Mouse (Mus musculus) right cerebral cortex, adult 2 months (tissue): ENCODE results near the gene Sowaha.

ENCODE experiments used
- DNase-seq, 2 experiments: peaks; one replicate each; pipeline ENCODE4 v3.0.0; 2021 to 2022; ENCODE audit warnings: low spot score in 2 of 2

Gene Sowaha

GRCm38 (mm10) chr11:53475620-53476019, 4.5 kb downstream of the Sowaha start:
- no peak for DNase-seq

DNA sequence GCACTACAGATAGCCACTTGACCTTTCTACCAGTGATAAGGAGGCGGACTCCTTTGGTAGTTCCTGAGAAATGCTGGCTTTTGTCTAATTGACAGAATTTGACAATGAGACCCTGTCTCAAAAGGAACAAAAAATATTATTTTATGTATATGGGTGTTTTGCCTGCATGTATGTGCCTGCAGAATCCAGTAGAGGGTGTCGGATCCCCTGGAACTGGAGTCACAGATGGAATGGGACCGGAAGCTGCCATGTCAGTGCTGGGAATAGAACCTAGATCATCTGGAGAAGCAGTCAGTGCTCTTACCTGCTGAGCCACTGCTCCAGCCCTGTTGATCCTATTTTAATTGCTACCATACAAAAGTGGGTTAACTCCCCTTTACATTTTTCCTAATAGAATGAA, 7.4 kb downstream of the Sowaha start:
- DNase-seq: no peak

GRCm38 (mm10) chr11:53469968-53470695, 9.9 kb downstream of the Sowaha start, which contains the start of gene Gm9837:
Gm9837 (minus strand) TSS chr11:53470479.
- peak; percentile 97 to 98 for DNase-seq

GRCm38 (mm10) chr11:53469294-53469967, 10.6 kb downstream of the Sowaha start:
- DNase-seq: peak; percentile 25 to 53

DNA sequence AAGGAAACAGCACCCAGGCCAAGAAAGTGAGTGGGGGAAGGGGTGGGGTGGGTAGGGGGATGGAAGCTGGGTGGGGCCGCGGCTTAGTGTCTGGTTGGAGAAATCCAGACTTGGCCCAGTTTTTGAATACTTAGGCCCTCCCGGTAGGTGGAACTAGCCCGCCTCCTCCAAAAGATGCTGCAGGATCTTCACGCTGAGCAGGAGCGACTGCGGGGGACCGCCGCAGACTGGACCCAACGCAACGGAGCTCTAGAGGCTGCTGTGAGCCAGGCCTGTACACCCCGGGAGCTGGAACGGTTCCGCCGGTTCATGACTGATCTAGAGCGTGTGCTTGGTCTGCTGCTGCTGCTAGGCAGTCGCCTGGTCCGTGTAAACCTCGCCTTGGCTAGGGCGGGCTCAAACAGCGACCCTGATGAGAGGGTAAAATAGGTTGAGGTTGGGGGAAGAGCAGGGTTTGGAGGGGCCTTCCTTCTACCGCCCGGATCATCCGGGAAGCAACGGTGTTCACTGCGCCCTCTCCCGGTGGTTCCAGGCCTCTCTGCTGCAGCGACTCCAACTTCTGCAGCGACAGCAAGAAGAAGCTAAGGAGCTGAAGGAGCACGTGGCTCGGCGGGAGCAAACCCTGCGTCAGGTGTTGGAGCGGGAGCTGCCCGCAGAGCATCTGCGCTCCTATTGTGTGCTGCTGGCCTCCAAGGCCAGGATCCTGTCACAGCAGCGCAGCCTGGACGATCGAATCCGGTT, 13.7 kb downstream of the Sowaha start:
- peak; percentile 86 to 87 for DNase-seq

GRCm38 (mm10) chr11:53463551-53464424, 16.3 kb downstream of the Sowaha start:
- DNase-seq: peak; percentile 67 to 74

DNA sequence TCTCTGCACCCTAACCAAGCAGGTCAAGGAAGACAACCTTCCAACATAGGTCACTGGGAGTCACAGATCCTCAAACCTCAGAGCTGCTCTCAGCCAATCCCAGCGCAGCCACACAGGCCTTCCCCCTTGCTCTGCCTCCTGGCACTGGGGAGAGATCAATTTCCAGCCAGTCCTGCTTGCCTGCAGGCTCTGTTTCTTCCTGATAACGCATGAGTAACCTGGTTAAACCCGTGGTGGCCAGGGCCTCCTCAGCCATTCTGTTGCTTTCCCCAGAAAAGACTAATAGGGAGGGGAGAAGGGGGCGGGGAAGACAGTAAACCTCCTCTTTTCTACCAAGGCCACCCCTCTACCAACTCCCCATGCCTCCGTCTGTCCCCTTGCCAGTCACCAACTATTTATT, 18.3 kb downstream of the Sowaha start:
- DNase-seq: no peak

GRCm38 (mm10) chr11:53460192-53460591, 19.9 kb downstream of the Sowaha start:
- DNase-seq: no peak

GRCm38 (mm10) chr11:53458996-53459395, 21.1 kb downstream of the Sowaha start:
- DNase-seq: no peak

- no peak for DNase-seq
These were observed 22.6 kb downstream of the Sowaha start for GRCm38 (mm10) chr11:53457372-53457954.

GRCm38 (mm10) chr11:53456474-53457371, 23.4 kb downstream of the Sowaha start, which contains the start of the genes Gm10447 and Shroom1:
Gm10447 (minus strand) TSS chr11:53457110.
Shroom1 (plus strand) TSS chr11:53457205.
- DNase-seq: peak in 1 of 2 experiments; percentile 35

DNA sequence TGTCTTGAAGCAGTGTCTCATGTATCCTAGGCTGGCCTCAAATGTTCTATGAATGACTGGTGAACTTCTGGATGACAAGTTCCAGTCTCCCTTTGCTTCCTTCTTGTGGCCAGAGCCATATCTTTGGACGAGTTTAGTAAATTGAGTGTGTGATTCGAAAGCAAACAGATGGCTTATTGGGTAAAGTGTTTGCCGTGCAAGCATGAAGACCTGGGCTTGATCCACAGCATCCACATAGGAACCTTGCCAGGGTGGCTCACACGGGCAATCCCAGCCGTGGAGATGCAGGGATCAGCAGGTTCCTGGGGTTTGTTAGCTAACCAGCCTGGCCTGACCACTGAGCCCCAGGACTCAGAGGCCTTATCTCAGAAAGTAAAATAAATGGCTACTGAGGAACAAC, 27.0 kb downstream of the Sowaha start:
- no peak for DNase-seq

DNA sequence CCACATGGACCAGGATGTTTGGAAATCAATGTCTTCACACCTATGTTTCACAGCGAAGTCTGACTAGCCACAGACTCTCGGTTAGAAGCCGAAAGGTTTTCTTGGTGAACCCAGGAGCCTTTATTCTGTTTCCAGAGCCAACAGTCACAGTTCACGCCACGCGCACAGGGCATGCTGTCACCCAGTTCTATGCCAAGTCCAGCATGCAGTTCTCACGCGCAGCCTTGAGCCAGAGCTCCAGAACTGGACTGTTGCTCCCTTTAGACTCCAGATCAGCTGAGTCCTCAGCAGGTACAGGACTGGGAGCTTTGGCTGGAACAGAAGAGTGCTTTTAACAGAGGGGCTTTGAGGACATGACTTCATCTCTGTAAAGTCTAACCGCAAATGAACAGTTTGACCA, 27.7 kb downstream of the Sowaha start:
- DNase-seq: no peak

DNA sequence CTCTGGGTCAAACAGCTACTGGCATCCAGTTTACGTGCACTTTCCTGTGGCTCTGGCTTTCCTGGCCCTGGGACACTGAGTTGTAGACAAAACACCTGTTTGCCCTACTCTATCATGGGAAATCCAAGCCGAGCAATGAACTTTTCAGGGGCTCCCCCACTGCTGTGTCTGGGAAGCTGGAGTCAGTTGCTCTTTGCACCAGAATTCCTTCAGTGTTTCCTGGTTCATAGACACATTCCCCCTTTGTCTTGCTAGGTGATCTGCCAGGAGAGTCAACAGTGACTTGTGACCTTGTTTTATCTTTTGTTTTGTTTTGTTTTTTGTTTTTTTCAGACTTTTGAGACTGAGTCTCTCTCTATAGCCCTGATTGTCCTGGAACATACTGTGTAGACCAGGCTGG, 28.7 kb downstream of the Sowaha start:
- DNase-seq: no peak

DNA sequence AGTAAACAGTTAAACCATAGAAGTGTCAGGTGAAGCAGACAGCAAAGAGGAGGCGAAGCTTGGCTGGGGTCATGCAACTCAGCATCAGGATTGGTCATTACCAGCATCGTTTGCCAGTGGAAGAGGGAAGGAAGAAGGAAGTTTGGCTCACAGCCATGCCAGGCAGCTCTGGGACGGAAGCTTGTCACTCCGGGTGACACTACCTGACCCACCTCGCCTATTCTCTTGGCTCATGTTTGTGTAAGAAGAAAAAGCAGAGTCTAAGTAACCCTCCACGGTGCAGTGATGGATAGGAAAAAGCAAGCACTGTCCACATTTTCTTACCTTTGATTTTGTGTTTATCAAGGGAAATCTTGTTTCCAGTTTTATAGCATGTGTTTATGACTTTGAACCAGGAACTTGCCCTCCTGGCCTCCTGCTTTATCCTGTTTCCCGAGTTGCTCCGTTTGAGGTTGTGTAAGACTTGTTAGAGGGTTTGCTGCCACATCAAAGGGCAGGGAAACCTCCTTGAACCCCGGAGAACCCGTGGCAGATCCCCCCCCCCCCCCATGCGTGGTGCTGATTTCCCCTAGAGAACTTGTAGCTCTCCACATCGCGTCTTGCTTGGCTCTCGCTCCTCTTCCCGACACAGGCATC, 29.9 kb downstream of the Sowaha start:
- no peak for DNase-seq

- no peak for DNase-seq
These were observed 31.5 kb downstream of the Sowaha start for GRCm38 (mm10) chr11:53448529-53448928.

GRCm38 (mm10) chr11:53447996-53448395, 32.1 kb downstream of the Sowaha start:
- DNase-seq: no peak

DNA sequence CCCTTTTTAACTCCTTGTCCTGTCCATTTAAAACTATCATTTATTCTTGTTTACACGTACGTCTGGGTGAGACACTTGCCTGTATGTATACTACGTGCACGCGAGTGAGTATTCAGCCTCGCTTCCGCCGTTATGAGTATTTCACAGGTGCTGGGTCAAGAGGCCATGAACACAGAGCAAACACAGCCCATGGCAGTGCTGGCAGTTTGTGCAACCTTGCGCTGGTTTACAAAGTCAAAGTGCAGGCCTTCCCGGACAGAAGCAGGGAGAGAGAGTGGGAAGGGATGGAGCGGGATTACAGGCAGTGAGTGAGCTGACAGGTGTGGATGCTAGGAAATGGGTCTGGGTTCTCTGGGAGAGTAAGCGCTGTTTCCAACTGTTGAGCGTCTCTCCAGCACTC, 33.9 kb downstream of the Sowaha start:
- no peak for DNase-seq

DNA sequence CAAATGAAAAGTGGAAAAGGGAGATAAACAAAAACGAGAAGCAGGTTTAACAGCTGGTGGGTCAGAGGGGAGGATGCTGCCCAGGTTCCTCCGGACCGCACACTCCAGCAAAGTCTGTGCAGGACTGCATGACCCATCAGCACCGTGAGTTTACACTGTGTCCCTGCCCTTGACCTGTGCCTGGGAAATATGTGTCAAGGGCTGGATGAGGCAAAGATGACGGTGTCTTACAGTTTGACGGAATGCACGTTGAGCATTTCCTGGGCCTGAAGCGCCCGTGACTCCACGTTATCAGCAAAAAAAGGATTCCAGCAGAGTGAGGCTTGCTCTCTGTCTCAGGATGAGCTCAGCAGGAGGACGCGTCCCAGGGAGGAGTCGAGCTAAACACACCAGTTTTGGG, 34.5 kb downstream of the Sowaha start:
- DNase-seq: no peak

GRCm38 (mm10) chr11:53443861-53444260, 36.2 kb downstream of the Sowaha start:
- DNase-seq: no peak
